Mouse (Mus musculus): ENCODE results near the gene Mthfsl. TPM values are rescaled to one million over a fixed set of nuclear protein-coding genes. Genes with fewer than 3 reads are reported as not detected.
"Not testable (repeated sequence)": the region's sequence is repeated elsewhere in the genome, so short reads cannot be mapped to it uniquely, and the experiment has no call there.

The Mthfsl gene
- polyA plus RNA-seq, 1 experiment from 2014 or later, result 26.5 TPM

- H3K9ac ChIP-seq; H3K9me3 ChIP-seq; H3K27ac ChIP-seq (replicated peaks); H3K4me3 ChIP-seq; ATAC-seq (ENCODE audit: extremely low read depth, insufficient number of reproducible peaks, low FRiP score, low TSS enrichment); H3K4me1 ChIP-seq; H3K36me3 ChIP-seq; H3K4me2 ChIP-seq; H3K27me3 ChIP-seq (replicated peaks): not testable (repeated sequence)
- WGBS, result 27% methylated on average over 2 of the region's 2 CpGs
These were observed 2.0 kb downstream of the Mthfsl start for GRCm38 (mm10) chr9:88718140-88718539.

GRCm38 (mm10) chr9:88714515-88714914 is 5.6 kb downstream of the Mthfsl start:
- not testable (repeated sequence) for H3K4me2 ChIP-seq; H3K36me3 ChIP-seq; H3K27ac ChIP-seq (replicated peaks); H3K27me3 ChIP-seq (replicated peaks); H3K4me3 ChIP-seq; H3K4me1 ChIP-seq; ATAC-seq (ENCODE audit: extremely low read depth, insufficient number of reproducible peaks, low FRiP score, low TSS enrichment); H3K9ac ChIP-seq; H3K9me3 ChIP-seq
- WGBS, result 60% methylated on average over 5 of the region's 5 CpGs

GRCm38 (mm10) chr9:88712164-88712749 is 7.8 kb downstream of the Mthfsl start:
- not testable (repeated sequence) for H3K4me3 ChIP-seq; H3K4me2 ChIP-seq; H3K9me3 ChIP-seq; ATAC-seq (ENCODE audit: extremely low read depth, insufficient number of reproducible peaks, low FRiP score, low TSS enrichment); H3K4me1 ChIP-seq; H3K9ac ChIP-seq; H3K27me3 ChIP-seq (replicated peaks); H3K36me3 ChIP-seq; H3K27ac ChIP-seq (replicated peaks)
- 67% methylated on average over 3 of the region's 3 CpGs for WGBS

- not testable (repeated sequence) for H3K27ac ChIP-seq (replicated peaks); H3K9ac ChIP-seq; H3K4me2 ChIP-seq; H3K4me1 ChIP-seq; ATAC-seq (ENCODE audit: extremely low read depth, insufficient number of reproducible peaks, low FRiP score, low TSS enrichment); H3K36me3 ChIP-seq; H3K27me3 ChIP-seq (replicated peaks); H3K9me3 ChIP-seq; H3K4me3 ChIP-seq
- WGBS, result 79% methylated on average over 4 of the region's 5 CpGs
These were observed 9.1 kb downstream of the Mthfsl start for GRCm38 (mm10) chr9:88710910-88711438.

- not testable (repeated sequence) for H3K36me3 ChIP-seq; H3K4me2 ChIP-seq; H3K27me3 ChIP-seq (replicated peaks); H3K27ac ChIP-seq (replicated peaks); H3K9me3 ChIP-seq; H3K9ac ChIP-seq; H3K4me3 ChIP-seq; H3K4me1 ChIP-seq; ATAC-seq (ENCODE audit: extremely low read depth, insufficient number of reproducible peaks, low FRiP score, low TSS enrichment)
- 83% methylated on average over 2 of the region's 2 CpGs for WGBS
These were observed 9.7 kb downstream of the Mthfsl start for GRCm38 (mm10) chr9:88710439-88710838.

GRCm38 (mm10) chr9:88709794-88710193 is 10.3 kb downstream of the Mthfsl start:
- not testable (repeated sequence) for H3K4me2 ChIP-seq; H3K27ac ChIP-seq (replicated peaks); H3K36me3 ChIP-seq; ATAC-seq (ENCODE audit: extremely low read depth, insufficient number of reproducible peaks, low FRiP score, low TSS enrichment); H3K9ac ChIP-seq; H3K9me3 ChIP-seq; H3K4me1 ChIP-seq; H3K27me3 ChIP-seq (replicated peaks); H3K4me3 ChIP-seq
- 92% methylated on average over 5 of the region's 5 CpGs for WGBS

- no peak overlapping the region for H3K4me3 ChIP-seq
These were observed 10.8 kb downstream of the Mthfsl start for GRCm38 (mm10) chr9:88709304-88709703.

GRCm38 (mm10) chr9:88706700-88707099 is 13.4 kb downstream of the Mthfsl start:
- H3K4me1 ChIP-seq, result no peaks in the 10 kb centered on the region

More at GRCm38 (mm10) chr9:88709304-88709703, 10.8 kb downstream of the Mthfsl start:
- Histone ChIP-seq H3K36me3 (no peaks in the 10 kb centered on the region), H3K4me2 (no peak overlapping the region), H3K9ac (no peak overlapping the region), H3K4me1 (no peaks in the 10 kb centered on the region), H3K9me3 (no peaks in the 10 kb centered on the region), H3K27me3 (replicated peaks) (no peaks in the 10 kb centered on the region), H3K27ac (replicated peaks) (no peak overlapping the region)
- no peak for ATAC-seq (ENCODE audit: extremely low read depth, insufficient number of reproducible peaks, low FRiP score, low TSS enrichment)
- WGBS, result 85% methylated on average over 6 of the region's 6 CpGs

GRCm38 (mm10) chr9:88705157-88705556 is 14.9 kb downstream of the Mthfsl start:
- ATAC-seq (ENCODE audit: extremely low read depth, insufficient number of reproducible peaks, low FRiP score, low TSS enrichment); H3K4me2 ChIP-seq: not testable (repeated sequence)
- 60% methylated on average over 8 of the region's 8 CpGs for WGBS

More at GRCm38 (mm10) chr9:88706700-88707099, 13.4 kb downstream of the Mthfsl start:
- Histone ChIP-seq H3K9me3 (no peaks in the 10 kb centered on the region), H3K4me3 (no peak overlapping the region), H3K36me3 (no peaks in the 10 kb centered on the region), H3K27ac (replicated peaks) (no peak overlapping the region), H3K4me2 (no peak overlapping the region), H3K27me3 (replicated peaks) (no peaks in the 10 kb centered on the region), H3K9ac (no peak overlapping the region)
- no peak for ATAC-seq (ENCODE audit: extremely low read depth, insufficient number of reproducible peaks, low FRiP score, low TSS enrichment)
- WGBS, result 51% methylated on average over 4 of the region's 4 CpGs

GRCm38 (mm10) chr9:88698746-88699145 is 21.4 kb downstream of the Mthfsl start:
- ATAC-seq (ENCODE audit: extremely low read depth, insufficient number of reproducible peaks, low FRiP score, low TSS enrichment); H3K27ac ChIP-seq (replicated peaks); H3K36me3 ChIP-seq; H3K4me2 ChIP-seq; H3K4me3 ChIP-seq; H3K9me3 ChIP-seq; H3K9ac ChIP-seq; H3K4me1 ChIP-seq; H3K27me3 ChIP-seq (replicated peaks): not testable (repeated sequence)
- WGBS, result no CpG with 5 or more reads among the region's 2 CpGs

More at GRCm38 (mm10) chr9:88705157-88705556, 14.9 kb downstream of the Mthfsl start:
- not testable (repeated sequence) for H3K36me3 ChIP-seq; H3K9ac ChIP-seq; H3K4me1 ChIP-seq; H3K27me3 ChIP-seq (replicated peaks); H3K9me3 ChIP-seq; H3K27ac ChIP-seq (replicated peaks); H3K4me3 ChIP-seq

GRCm38 (mm10) chr9:88691307-88691706 is 28.8 kb downstream of the Mthfsl start:
- not testable (repeated sequence) for H3K9me3 ChIP-seq; H3K4me1 ChIP-seq; H3K9ac ChIP-seq; ATAC-seq (ENCODE audit: extremely low read depth, insufficient number of reproducible peaks, low FRiP score, low TSS enrichment); H3K4me3 ChIP-seq; H3K4me2 ChIP-seq; H3K27ac ChIP-seq (replicated peaks); H3K27me3 ChIP-seq (replicated peaks); H3K36me3 ChIP-seq
- 77% methylated on average over 2 of the region's 2 CpGs for WGBS

GRCm38 (mm10) chr9:88689451-88689850 is 30.6 kb downstream of the Mthfsl start:
- not testable (repeated sequence) for H3K9me3 ChIP-seq; H3K36me3 ChIP-seq; ATAC-seq (ENCODE audit: extremely low read depth, insufficient number of reproducible peaks, low FRiP score, low TSS enrichment); H3K27me3 ChIP-seq (replicated peaks); H3K4me3 ChIP-seq; H3K4me1 ChIP-seq; H3K27ac ChIP-seq (replicated peaks); H3K4me2 ChIP-seq; H3K9ac ChIP-seq
- 76% methylated on average over 3 of the region's 3 CpGs for WGBS

Data from heart, embryonic 13.5 days (tissue).